Mouse (Mus musculus) CH12.LX (cell line): Measurements from ENCODE around the gene Sh2b2. TPM values are rescaled to one million over a fixed set of nuclear protein-coding genes. Genes with fewer than 3 reads are reported as not detected.

Source experiments
- DNase-seq: peaks from one replicate; pipeline ENCODE4 v3.0.0-alpha.2; 2013; ENCODE audit errors: extremely low read depth
- H3K27ac ChIP-seq: 2 replicates; pipeline ENCODE4 v1.5.1; 2012; ENCODE audit warnings: low read depth, mild to moderate bottlenecking, control low read depth, moderate library complexity; ENCODE audit not compliant: insufficient read depth
- H3K27me3 ChIP-seq: replicated peaks from 2 replicates; pipeline ENCODE3; 2012; ENCODE audit warnings: inconsistent platforms
- H3K36me3 ChIP-seq, 2 experiments: replicated peaks in 1 of 2; 2 replicates each; pipeline versions ENCODE3 to v1.6.1; 2012; ENCODE audit warnings: inconsistent platforms in 1 of 2, low read length in 1 of 2, mild to moderate bottlenecking in 1 of 2, mixed read lengths in 1 of 2, moderate library complexity in 1 of 2; ENCODE audit not compliant: control insufficient read depth in 1 of 2, insufficient read depth in 1 of 2
- H3K4me1 ChIP-seq, 2 experiments: 2 replicates each; pipeline ENCODE4 v1.6.1; 2012; ENCODE audit warnings: inconsistent platforms in 1 of 2, moderate library complexity in 1 of 2; ENCODE audit not compliant: insufficient read depth in 2 of 2, control insufficient read depth in 1 of 2
- H3K4me2 ChIP-seq: 2 replicates; pipeline ENCODE4 v1.6.1; 2012; ENCODE audit warnings: low read depth, mild to moderate bottlenecking, control low read depth; ENCODE audit not compliant: poor library complexity, insufficient read depth, severe bottlenecking
- H3K4me3 ChIP-seq, 3 experiments: fragments of 150-350 bp in 1 of 3; sonication (generic) in 1 of 3; replicated peaks in 1 of 3; 2 replicates each; pipeline versions ENCODE3 to v1.5.1; 2011 to 2012; ENCODE audit warnings: low read depth in 2 of 3, low read length in 2 of 3, mild to moderate bottlenecking in 2 of 3, moderate library complexity in 2 of 3, control low read depth in 1 of 3, improper control_type of control experiment in 1 of 3, inconsistent platforms in 1 of 3, mixed read lengths in 1 of 3; ENCODE audit not compliant: poor library complexity in 1 of 3
- H3K79me2 ChIP-seq: replicated peaks from 2 replicates; pipeline ENCODE4 v1.6.1; 2012; ENCODE audit warnings: mild to moderate bottlenecking, moderate library complexity; ENCODE audit not compliant: control insufficient read depth, poor library complexity, insufficient read depth, severe bottlenecking; ENCODE audit errors: extremely low read depth
- H3K9ac ChIP-seq: 2 replicates; pipeline ENCODE4 v1.6.1; 2012; ENCODE audit warnings: low read depth, mild to moderate bottlenecking, control low read depth, moderate library complexity; ENCODE audit not compliant: insufficient read depth
- H3K9me3 ChIP-seq: replicated peaks from 2 replicates; pipeline ENCODE3; 2012; ENCODE audit warnings: low read length, inconsistent platforms, mixed read lengths
- BHLHE40 ChIP-seq: IDR thresholded peaks from 2 replicates; pipeline ENCODE4 v1.6.1; 2011; ENCODE audit warnings: mild to moderate bottlenecking, low read depth, low read length, improper control_type of control experiment
- CHD1 ChIP-seq: IDR thresholded peaks from 2 replicates; pipeline ENCODE4 v1.6.1; 2012; ENCODE audit warnings: low read depth, low read length, improper control_type of control experiment, inconsistent platforms
- CHD2 ChIP-seq: IDR thresholded peaks from 2 replicates; pipeline ENCODE4 v1.6.1; 2011; ENCODE audit warnings: low read length, improper control_type of control experiment
- CTCF ChIP-seq, 2 experiments: IDR thresholded peaks in 1 of 2; conservative IDR thresholded peaks in 1 of 2; 2 replicates each; pipeline ENCODE4 v1.5.1; 2011 to 2012; ENCODE audit warnings: low read depth in 2 of 2, low read length in 2 of 2, improper control_type of control experiment in 1 of 2, inconsistent platforms in 1 of 2, mild to moderate bottlenecking in 1 of 2, moderate library complexity in 1 of 2
- ELF1 ChIP-seq: IDR thresholded peaks from 2 replicates; pipeline ENCODE4 v1.6.1; 2014; ENCODE audit warnings: low read depth, mild to moderate bottlenecking, inconsistent platforms, low read length, improper control_type of control experiment
- EP300 ChIP-seq: IDR thresholded peaks from 2 replicates; pipeline ENCODE4 v1.6.1; 2011; ENCODE audit warnings: low read length, improper control_type of control experiment
- GABPA ChIP-seq: IDR thresholded peaks from 2 replicates; pipeline ENCODE4 v1.6.1; 2012; ENCODE audit warnings: low read depth, low read length, improper control_type of control experiment, inconsistent platforms; ENCODE audit not compliant: insufficient replicate concordance
- IRF4 ChIP-seq: IDR thresholded peaks from 2 replicates; pipeline ENCODE4 v1.6.1; 2014; ENCODE audit warnings: low read depth, mild to moderate bottlenecking, inconsistent platforms, low read length, improper control_type of control experiment
- JUN ChIP-seq: IDR thresholded peaks from 2 replicates; pipeline ENCODE4 v1.6.1; 2011; ENCODE audit warnings: low read depth, mild to moderate bottlenecking, low read length, improper control_type of control experiment, moderate library complexity; ENCODE audit not compliant: insufficient read depth
- JUND ChIP-seq: conservative IDR thresholded peaks from 2 replicates; pipeline ENCODE4 v1.6.1; 2011; ENCODE audit warnings: low read depth, low read length, improper control_type of control experiment
- KAT2A ChIP-seq: IDR thresholded peaks from 2 replicates; pipeline ENCODE4 v1.6.1; 2012; ENCODE audit warnings: low read length, improper control_type of control experiment, inconsistent platforms; ENCODE audit not compliant: insufficient replicate concordance
- MAFK ChIP-seq: IDR thresholded peaks from 2 replicates; pipeline ENCODE4 v1.6.1; 2011; ENCODE audit warnings: low read length, improper control_type of control experiment; ENCODE audit not compliant: insufficient replicate concordance
- MEF2A ChIP-seq: IDR thresholded peaks from 2 replicates; pipeline ENCODE4 v1.6.1; 2014; ENCODE audit warnings: low read depth, mild to moderate bottlenecking, inconsistent platforms, low read length, improper control_type of control experiment, borderline replicate concordance
- MXI1 ChIP-seq: IDR thresholded peaks from 2 replicates; pipeline ENCODE4 v1.6.1; 2011; ENCODE audit warnings: mild to moderate bottlenecking, low read depth, low read length, improper control_type of control experiment
- MYC ChIP-seq: IDR thresholded peaks from 2 replicates; pipeline ENCODE4 v1.6.1; 2011; ENCODE audit warnings: low read depth, mild to moderate bottlenecking, improper control_type of control experiment, low read length
- NRF1 ChIP-seq: IDR thresholded peaks from 2 replicates; pipeline ENCODE4 v1.6.1; 2014; ENCODE audit warnings: low read depth, mild to moderate bottlenecking, inconsistent platforms, low read length, improper control_type of control experiment, moderate library complexity
- POLR2A ChIP-seq: IDR thresholded peaks from 2 replicates; pipeline ENCODE4 v1.6.1; 2011; ENCODE audit warnings: low read depth, mild to moderate bottlenecking, improper control_type of control experiment, low read length
- RCOR1 ChIP-seq: conservative IDR thresholded peaks from 2 replicates; pipeline ENCODE4 v1.6.1; 2012; ENCODE audit warnings: low read depth, mild to moderate bottlenecking, inconsistent platforms, low read length, improper control_type of control experiment
- SIN3A ChIP-seq: IDR thresholded peaks from 2 replicates; pipeline ENCODE4 v1.6.1; 2012; ENCODE audit warnings: low read length, improper control_type of control experiment, inconsistent platforms
- SMC3 ChIP-seq: IDR thresholded peaks from 2 replicates; pipeline ENCODE4 v1.6.1; 2011; ENCODE audit warnings: low read depth, low read length, improper control_type of control experiment
- TCF12 ChIP-seq: IDR thresholded peaks from 2 replicates; pipeline ENCODE4 v1.6.1; 2014; ENCODE audit warnings: low read depth, mild to moderate bottlenecking, inconsistent platforms, low read length, improper control_type of control experiment
- ZC3H11A ChIP-seq: IDR thresholded peaks from 2 replicates; pipeline ENCODE4 v1.6.1; 2012; ENCODE audit warnings: low read depth, mild to moderate bottlenecking, inconsistent platforms, low read length, improper control_type of control experiment
- dilution Hi-C: fragments of 300-500 bp; cut with MboI; formaldehyde crosslinking; loops from 2 replicates; pipeline ENCODE4 v1.14.3; 2020; ENCODE audit warnings: low sequenced_read_pairs; ENCODE audit not compliant: extremely low pct_unique_long_range_greater_than_20kb, extremely low pct_ligation_motif_present
- in situ Hi-C: fragments of 300-500 bp; cut with MboI; formaldehyde crosslinking; loops from 3 replicates; pipeline ENCODE4 v1.14.3; 2019; ENCODE audit warnings: low sequenced_read_pairs, low pct_ligation_motif_present, low pct_unique_long_range_greater_than_20kb, mixed read lengths
- polyA plus RNA-seq: library from polyadenylated mRNA; unstranded; fragments of >175 nt; gene quantifications from 2 replicates; pipeline ENCODE4 v1.2.1, GENCODE M21; 2012; ENCODE audit warnings: low read depth; ENCODE audit not compliant: insufficient read length
- total RNA-seq, 2 experiments: library from RNA; depleted of rRNA; stranded (reverse); fragments of 300-350 nt in 1 of 2; fragments of >200 nt in 1 of 2; gene quantifications; 2 replicates each; pipeline ENCODE4 v1.2.3; 2012 to 2014

Sh2b2 gene
- total and polyA plus RNA-seq, 3 experiments, result 8.5 to 27.8 (median 17.9) TPM

GRCm38 (mm10) chr5:136171363-136172341 lies 74.7 kb downstream of the Sh2b2 start:
- H3K4me1 ChIP-seq, result peaks cover 6 to 42% of the 10 kb centered on the region in 2 experiments; a peak in 3 of 4 replicates
- H3K9me3 ChIP-seq, result peaks cover 10% of the 10 kb centered on the region
- peaks cover 7 to 20% of the 10 kb centered on the region in 2 experiments for H3K36me3 ChIP-seq
- peak overlapping the region; percentile 33; the same call in 1 of the 2 replicates for H3K9ac ChIP-seq
- H3K27ac ChIP-seq, result peak overlapping the region; percentile 62
- no peaks in the 10 kb centered on the region for H3K79me2 ChIP-seq
- DNase-seq, result peak; percentile 41
- peak overlapping the region; percentile 66 to 85 (median 70) for H3K4me3 ChIP-seq
- TF ChIP-seq MEF2A (no peak), RCOR1 (no peak), CHD1 (no peak), BHLHE40 (peak; percentile 29; the same call in 1 of the 2 replicates), JUN (no peak), POLR2A (peak; percentile 34), MYC (peak; percentile 21; the same call in 1 of the 2 replicates), MAFK (no peak), ELF1 (0 out of 2 replicates have a peak, but pooled peaks have one; percentile 18), CHD2 (no peak), NRF1 (no peak), SMC3 (no peak), IRF4 (no peak), TCF12 (peak; percentile 11; the same call in 1 of the 2 replicates), GABPA (no peak), EP300 (no peak; the same call in 1 of the 2 replicates), CTCF (conservative IDR thresholded peaks at IDR 0.05 in 1 of 2, IDR thresholded peaks at IDR 0.05 in 1 of 2; ENCODE audit: low read depth in 2 of 2, low read length in 2 of 2) (no peak), JUND (no peak), SIN3A (no peak), KAT2A (no peak), MXI1 (peak; percentile 72; the same call in 1 of the 2 replicates), ZC3H11A (no peak)
- TF ChIP-seq, all 38 proteins: peak for 6
- Histone ChIP-seq H3K27me3 (no peaks in the 10 kb centered on the region), H3K4me2 (peak overlapping the region; percentile 39)
- in situ Hi-C loops, result loop anchor here (10.0 kb wide), 1 partner anchor 187 kb away; the partner anchor contains the start of gene Zp3
- dilution Hi-C loops, result no loop called here
